Mouse (Mus musculus) left cerebral cortex, postnatal 4 days (tissue): ENCODE measurements at regions not wholly inside any gene's neighbourhood (a gene's known extent, or its start where the extent isn't known, plus 50 kb on each side); places are given as distances from the start of the nearest gene placed in this dataset.
"Not testable (repeated sequence)": the region's sequence is repeated elsewhere in the genome, so short reads cannot be mapped to it uniquely, and the experiment has no call there.

Experiments used
- DNase-seq: peaks from one replicate; pipeline ENCODE4 v3.0.0-alpha.2; 2022
- intact Hi-C: fragments of 180-260 bp; cut with DNase I; formaldehyde crosslinking; loops from one replicate; pipeline ENCODE4 v1.15.1; 2025

DNA sequence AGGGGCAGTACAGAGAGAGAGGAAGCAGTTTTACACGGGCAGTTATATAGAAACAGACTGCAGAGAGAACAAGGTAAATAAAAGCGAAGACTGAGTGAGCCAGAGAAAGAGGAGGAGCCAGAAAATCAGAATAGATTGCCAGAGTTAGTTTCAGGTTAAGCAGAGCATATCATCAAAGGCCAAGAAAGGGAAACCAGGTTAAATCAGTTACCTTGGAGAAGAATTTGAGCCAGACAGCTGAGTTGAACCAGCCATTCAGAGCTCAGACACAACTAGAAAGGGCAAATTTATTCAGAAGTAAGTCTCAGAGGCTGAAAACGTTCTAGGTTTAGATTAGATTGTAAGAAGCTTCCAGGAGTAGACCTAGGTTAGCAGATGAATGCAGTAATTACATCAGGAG, 858.6 kb downstream of the Adgrl3 start:
- intact Hi-C loops, result no loop called here

DNA sequence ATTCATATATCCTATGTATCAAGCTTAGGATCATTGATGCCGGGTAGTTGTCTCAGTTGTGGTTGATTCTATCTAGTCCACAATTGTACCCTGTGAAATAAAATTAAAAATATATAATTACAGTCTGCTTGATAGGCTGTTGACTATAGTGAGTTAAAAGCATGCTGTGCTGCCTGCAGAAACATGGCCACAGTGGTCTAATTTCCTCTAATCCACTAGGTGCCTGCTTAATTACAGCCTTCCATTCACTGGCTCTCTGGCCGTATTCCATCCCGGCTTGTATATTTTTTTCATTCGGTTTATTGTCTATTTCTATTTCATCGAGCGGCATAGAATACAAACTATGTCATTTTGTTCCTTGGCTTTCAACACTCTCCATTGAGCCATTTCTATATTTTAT, 873.4 kb downstream of the Adgrl3 start:
- intact Hi-C loops, result no loop called here
- no peak for DNase-seq

More for the DNA sequence above, 858.6 kb downstream of the Adgrl3 start:
- DNase-seq, result no peak

DNA sequence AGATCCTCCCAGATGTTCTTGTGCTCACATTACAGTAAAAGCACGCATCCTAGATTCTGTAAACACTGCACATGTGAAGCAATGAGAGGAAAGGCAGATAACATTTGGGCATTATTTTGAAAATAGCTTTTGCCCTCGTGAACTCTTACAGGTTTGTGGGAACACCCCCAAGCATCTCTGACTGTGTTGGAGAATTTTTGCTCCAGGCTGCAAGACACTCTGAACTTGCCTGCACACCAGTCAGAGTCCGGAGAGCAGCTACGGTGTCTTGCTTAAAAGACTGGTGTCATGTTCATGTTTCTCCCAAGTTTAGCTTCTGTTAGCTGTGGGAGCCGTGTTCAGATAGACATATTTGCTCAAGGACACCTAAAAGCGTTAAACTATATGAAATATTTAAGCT, 889.4 kb downstream of the Adgrl3 start:
- DNase-seq, result no peak
- intact Hi-C loops, result no loop called here

DNA sequence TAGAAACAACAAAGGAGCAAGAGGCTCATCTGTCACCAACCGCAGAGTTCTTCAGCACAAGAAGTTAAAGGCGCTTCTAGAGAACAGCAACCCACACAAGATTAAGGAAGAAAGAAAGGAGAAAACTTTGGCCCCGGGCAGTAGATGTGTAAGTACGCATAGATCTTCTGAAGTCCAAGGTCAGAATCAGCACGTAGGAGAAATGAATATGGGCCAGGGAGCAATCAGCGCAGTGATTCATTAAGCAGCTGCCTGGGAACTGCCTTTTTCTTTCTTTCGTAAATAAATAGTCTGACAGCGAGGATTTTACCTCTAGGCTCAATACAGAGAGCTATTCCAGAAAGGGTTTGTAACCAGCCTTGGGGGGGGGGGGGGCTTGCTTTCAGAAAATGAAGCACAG, 890.0 kb downstream of the Adgrl3 start:
- intact Hi-C loops, result no loop called here
- no peak for DNase-seq

DNA sequence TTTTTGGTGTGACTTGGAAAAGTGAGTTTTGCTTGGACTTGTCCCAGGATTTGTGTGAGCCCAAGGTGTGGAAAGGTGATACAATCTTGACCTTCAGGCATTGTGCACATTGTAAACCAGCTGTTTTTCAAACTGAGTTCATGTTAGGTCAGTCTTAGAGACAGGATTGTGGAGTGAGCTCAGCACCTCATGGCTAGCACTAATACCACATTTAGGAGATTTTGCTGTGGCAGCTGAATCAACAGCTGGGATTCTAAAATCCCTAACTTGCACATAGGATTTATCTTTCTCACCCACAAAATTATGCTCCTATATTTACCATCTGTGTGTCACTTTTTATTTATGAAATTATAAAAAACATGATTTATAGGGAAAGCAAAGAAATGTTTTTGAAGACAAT, 896.7 kb downstream of the Adgrl3 start:
- intact Hi-C loops, result no loop called here
- no peak for DNase-seq

DNA sequence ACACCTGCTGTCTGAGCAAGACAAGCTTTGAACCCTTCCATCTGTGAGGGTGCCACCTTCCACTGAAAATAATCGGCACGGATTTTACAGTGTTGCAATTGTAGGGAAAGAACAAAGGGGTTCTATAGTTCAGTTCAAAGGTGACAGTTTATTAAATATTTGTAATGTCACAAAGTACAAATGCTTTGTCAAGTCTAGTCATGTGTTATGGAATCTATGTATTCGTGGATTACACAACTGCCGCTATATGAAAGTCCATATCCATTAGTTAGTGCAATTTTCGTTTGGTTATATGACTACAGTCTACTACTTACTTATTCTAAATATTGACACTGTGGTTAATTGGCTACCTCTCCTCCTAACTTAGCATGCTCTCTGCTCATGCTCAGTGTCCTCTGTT, 920.9 kb downstream of the Adgrl3 start:
- intact Hi-C loops, result no loop called here
- no peak for DNase-seq

DNA sequence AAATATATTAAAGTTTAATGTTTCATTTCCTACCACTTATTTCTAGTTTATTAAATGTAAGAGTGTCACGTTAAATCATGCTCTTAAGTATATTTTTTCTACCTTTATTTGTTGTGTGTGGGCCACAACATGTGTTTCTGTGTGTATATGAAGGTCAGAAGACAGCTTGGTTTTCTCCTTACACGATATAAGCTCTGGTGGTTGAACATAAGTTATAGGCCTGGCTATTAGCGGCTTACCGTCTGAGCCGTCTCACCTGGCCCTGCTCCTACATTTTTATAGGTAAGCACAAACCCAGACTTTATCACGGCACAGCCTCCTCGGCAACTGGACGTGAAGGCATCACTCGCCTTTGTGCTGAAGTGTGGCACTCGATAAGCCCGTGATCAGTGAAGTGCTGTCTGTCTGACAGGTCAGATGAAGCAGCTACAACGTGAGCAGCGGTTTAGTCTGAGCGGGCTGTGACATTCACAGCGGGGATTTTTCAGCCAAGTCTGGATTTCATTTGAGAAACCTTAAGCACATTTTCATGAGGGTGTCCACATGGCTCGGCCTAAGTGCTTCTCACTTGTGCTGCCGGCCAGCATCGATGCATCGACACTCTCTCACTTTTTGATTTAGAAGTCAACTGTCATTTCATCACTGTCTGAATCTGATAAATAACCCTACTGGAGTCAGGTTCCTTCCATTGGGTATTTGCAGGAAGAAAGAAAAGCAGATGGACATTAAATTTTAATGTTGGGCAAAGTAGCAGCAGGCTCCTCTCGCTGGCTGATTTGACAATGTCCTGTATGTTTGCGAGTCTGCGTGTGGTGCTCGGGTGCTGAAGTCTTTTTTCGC, 950.0 kb downstream of the Adgrl3 start:
- intact Hi-C loops, result no loop called here
- DNase-seq, result no peak

DNA sequence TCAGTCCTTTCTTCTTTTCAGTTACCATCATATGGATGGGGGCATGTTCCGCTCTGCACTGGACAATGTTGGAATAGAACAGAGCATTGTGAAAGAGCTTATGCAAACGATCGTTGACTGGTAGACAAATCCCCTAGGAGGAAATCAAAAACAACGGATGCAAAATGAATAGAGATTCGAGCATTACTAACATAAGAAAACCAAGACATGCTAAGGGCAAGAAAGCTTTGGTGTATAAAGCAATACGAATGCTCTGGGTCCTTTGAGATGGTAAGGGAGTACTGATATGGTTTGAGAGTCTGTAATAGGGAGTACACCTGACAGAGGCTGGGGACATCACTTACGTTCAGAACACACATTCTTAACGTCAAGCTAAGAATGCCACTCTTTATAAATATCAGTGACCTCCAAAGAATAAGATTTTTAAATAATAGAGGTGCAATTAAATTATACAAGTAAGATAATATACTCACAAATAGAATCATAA, 950.6 kb downstream of the Adgrl3 start:
- DNase-seq, result no peak
- intact Hi-C loops, result no loop called here

DNA sequence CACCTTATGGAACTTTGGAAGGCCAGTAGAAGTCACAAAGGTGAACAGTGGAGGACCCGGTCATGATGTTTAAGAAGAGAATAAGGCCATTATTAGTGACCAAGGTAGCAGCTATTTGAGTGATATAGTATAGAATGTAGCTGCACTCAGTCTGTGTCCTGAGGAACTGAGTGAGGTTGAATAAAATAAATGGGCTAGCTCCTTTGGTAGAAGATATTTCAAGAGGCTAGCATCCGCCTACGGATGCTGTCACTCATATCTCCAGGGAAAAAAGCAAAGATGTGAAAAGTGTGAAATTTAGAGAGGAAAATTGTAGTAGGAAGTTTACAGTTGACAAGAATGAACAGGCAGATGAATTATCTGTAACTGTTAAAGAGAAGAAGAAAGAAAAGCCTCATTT, 956.6 kb downstream of the Adgrl3 start:
- no peak for DNase-seq
- intact Hi-C loops, result no loop called here

DNA sequence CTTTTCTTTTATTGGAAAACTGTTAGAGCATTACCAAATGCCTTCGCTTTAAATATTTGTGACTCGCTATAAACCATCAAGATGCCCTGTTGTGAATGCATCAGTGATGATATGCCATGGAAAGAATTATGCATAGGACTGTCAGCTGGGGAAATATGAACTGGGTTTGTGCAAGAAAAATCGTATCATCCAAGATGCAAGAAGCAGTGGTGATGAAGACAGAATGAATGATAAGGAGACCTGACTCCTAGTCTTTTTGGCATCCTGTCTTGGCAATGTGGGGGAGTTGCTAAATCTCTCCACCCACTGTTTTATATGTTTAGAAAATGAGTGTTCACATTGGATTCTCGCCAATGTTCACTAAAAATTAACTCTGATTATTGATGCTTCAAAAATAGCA, 963.4 kb downstream of the Adgrl3 start:
- intact Hi-C loops, result no loop called here
- DNase-seq, result no peak

DNA sequence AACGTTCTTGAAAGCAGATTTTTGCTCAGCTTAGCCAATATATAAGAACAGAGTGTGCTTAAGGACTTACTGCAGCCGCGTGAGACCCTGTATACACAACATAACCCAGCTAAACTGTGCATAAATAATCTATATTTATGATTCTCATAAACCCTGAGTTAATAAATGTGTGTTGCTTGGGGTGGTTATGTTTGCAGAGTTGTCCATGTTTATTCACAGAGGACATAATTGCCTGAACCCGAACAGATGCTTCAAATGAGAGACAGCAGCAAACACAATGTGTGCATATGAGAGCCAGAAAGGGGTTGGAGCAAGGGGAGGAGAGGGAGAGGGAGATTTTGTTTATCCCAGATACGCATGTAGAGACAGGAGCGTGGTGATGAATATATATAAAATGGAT, 968.1 kb downstream of the Adgrl3 start:
- no peak for DNase-seq
- intact Hi-C loops, result no loop called here

DNA sequence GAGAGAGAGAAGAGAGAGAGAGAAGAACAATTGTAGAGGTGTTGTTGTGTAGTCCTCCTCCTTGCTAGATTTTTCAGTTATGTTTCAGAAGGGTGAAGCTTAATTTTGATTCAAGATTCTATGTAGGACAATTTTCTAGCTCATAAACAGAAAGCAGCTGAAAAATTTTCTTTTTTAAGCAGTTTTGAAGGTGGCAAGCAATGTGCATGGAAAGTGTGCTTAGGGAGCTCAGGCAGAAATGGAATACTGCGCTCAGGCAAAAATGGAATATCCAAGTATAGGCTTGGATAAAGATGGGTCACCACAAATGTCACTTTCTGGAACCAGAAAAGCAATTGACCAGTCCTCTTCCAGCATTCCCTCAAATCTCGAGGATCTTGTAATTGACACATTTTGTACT, 988.0 kb downstream of the Adgrl3 start:
- DNase-seq, result no peak
- intact Hi-C loops, result no loop called here

DNA sequence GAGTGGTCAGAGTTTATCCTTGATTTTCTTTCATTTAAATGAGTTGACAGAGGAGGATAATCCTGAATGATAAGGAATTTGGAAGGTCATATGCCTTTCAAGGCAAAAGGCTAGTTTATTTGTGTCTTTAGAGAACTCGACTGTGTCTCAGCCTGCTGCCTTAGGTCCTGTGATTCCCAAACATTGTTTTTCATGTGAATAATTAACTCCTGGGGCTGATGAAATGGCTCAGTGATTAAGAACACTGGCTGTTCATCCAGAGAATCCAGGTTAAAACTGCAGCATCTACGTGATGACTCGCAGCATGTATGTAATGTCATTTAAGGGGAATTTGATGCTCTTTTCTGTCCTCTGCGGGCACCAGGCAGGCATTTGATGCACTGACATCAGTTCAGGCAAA, 1004.2 kb downstream of the Adgrl3 start:
- intact Hi-C loops, result no loop called here
- DNase-seq, result no peak

DNA sequence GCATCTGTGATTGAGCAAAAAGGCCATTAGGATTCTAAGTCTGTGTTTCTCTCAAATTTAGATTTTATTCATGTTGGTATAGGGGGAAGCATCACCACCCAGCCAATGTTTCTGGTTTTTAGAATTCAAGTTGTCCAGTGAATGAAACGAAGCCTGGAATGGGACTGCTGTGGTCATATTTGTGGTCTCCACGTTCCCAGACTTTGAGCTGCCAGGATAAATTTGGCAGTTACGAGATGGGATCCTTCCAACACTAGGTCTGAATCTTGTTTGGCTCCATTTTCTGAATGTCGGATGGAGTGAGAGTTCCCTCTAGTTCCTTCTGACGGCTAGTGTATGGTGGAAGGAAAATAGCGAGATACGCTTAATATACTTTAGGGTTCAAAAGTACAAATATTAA, 1014.8 kb downstream of the Adgrl3 start:
- no peak for DNase-seq
- intact Hi-C loops, result no loop called here

DNA sequence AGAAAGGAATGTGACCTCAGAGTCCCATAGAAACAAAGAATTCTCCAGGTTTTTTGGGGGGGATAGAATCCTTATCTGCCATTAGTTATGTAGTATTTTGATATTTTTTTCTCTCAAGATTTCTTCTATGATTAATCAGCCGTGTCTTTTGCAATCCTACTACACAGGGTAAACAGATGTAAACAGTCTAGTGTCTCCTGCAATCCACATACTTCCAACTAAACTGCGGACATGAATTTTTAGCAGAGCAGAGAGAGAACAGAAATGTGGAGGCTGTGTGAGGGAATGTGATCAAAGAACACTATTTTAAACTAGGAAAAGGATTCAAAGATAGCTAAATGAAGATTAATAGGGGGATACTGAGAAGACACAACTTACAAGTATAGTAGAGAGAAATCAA, 1026.2 kb downstream of the Adgrl3 start:
- intact Hi-C loops, result no loop called here
- DNase-seq, result no peak

DNA sequence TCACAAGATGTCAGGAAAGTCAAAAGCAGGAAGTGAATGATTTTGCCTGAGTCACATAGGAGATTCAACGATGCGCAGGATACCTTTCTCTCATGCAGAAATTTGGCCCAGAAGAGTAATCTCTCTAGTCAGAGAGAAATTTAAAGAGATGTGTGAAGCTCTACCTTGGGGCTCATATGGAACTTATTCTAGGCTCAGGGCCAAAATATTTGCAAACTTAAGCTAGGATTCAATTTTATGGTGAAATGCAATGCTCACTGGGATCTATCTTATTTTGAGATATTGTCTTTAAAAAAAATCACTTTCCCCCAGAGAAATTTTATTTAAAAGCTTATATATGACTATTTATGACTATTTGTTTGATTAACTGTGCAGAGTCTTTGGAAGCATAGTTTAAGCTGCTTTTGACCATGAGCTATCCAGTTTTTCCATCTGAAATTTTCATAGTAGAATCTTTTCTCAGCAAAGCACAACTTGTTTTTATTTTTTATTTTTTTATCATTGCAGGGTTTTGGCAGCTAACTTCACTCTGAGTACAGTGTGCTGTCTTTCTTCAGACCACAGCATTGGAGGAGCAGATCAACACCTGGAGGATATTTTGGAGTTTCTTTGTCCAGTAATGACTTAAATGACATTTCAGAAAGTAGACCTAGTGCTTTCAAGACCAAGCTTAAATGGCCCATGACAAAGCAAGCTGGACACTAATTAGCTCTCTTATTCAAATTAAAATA, 1039.3 kb downstream of the Adgrl3 start:
- intact Hi-C loops, result no loop called here
- DNase-seq, result no peak

DNA sequence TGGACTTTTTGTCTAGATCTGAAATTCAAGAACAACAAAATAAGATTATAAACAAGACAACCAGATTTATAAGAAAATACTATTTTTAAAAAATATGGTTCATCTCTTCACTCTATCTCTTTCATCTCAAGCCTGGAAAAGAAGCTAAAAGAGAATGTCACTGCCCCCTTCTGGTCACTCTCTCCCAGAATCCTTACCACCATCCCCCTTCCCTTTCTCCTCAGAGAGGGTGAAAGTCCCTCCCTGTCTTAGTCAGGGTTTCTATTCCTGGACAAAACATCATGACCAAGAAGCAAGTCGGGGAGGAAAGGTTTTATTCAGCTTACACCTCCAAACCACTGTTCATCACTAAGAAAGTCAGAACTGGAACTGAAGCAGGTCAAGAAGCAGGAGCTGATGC, 1040.7 kb downstream of the Adgrl3 start:
- DNase-seq, result peak; percentile 5
- intact Hi-C loops, result no loop called here

DNA sequence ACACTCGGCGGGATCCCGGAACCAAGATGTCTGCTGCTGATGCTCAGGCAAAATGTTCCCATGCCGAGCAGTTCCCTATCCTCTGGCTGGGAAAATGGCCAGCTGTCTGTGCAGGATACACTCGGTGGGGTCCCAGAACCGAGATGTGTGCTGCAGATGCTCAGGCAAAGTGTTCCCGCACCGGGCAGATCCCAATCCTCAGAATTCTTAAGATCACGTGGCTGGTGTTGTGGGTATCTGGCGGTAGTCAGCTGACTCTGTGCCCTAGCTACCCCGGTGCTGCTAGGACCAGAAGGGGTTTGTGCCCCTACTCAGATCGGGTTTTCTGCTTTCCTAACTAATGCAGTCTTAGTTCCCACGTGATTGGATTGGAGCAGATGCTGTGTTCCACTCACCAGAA, 1049.3 kb downstream of the Adgrl3 start:
- DNase-seq, intact Hi-C loops: not testable (repeated sequence)

DNA sequence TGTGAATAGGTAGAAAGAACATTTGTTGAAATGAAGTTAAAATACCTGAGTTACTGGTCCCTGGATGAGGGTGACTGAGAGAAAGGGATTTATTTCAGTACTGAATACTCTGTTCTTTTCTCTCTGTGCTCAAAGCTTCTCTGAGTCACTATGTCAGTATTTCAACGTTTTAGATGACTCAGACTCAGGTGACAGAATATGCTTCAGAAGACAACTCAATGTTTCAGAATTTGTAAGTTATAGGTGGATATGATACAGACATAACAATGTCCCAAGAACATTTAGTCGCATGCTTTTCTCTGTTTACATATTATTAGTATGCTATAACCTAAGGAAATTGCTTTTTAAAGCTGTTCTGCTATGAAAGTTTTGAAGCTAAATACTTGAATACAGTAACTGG, 1069.5 kb downstream of the Adgrl3 start:
- DNase-seq, result no peak

DNA sequence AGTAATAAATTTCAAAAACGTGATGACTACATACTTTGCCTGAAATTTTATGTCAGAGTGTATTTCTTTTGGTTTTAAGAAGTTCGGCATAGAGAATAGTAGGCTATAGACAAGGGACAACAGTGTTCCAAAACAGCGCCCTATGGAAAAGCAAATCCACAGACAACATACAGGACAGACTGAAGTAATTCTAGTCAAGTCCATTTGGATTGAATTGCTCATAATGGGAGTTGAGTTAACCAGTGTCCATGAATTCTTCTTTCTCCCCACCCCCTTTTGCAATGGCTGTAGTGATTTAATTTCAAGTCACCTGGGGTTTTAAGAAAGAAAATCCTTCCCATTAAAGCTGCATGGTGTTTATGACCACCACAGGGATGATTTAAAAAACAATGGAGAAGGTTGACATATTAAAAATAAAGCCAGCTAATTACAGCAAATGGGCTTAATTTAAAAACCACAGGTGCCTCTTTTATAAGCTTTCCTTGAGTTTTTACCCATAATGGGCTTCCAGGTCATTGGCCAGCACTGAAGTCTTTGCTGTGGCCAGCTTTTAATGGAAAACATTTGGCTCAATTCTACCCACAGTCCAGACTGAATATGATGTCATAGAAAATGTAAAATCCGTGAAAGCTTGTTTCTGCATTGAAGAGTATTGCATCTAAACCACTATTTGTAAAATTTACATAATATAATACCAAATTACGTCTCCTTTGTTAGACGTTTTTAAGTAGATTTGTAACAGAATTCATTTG, 1083.3 kb downstream of the Adgrl3 start:
- intact Hi-C loops, result no loop called here
- no peak for DNase-seq

More for the DNA sequence above, 1069.5 kb downstream of the Adgrl3 start:
- intact Hi-C loops, result no loop called here

DNA sequence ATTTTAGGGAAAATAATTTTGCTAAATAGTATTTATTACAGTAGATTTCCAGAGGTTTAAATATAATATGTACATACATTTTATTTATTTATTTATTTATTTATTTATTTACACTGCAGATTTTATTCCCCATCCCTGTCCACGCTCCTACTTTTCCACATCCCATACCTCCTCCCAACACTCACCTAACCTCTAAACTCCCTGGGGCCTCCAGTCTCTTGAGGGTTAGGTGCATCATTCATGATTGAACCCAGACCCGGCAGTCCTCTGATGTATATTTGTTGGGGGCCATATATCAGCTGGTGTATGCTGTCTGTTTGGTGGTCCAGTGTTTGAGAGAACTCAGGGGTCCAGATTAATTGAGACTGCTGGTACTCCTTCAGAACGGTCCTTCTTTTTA, 1083.9 kb downstream of the Adgrl3 start:
- no peak for DNase-seq
- intact Hi-C loops, result no loop called here
